Mouse (Mus musculus) ovary, postnatal 10 days (tissue): ENCODE measurements around the gene Cdc42ep4.

ENCODE experiments used
- DNase-seq: peaks from one replicate; pipeline ENCODE4 v3.0.0; 2022; ENCODE audit warnings: low spot score

Gene Cdc42ep4

DNA sequence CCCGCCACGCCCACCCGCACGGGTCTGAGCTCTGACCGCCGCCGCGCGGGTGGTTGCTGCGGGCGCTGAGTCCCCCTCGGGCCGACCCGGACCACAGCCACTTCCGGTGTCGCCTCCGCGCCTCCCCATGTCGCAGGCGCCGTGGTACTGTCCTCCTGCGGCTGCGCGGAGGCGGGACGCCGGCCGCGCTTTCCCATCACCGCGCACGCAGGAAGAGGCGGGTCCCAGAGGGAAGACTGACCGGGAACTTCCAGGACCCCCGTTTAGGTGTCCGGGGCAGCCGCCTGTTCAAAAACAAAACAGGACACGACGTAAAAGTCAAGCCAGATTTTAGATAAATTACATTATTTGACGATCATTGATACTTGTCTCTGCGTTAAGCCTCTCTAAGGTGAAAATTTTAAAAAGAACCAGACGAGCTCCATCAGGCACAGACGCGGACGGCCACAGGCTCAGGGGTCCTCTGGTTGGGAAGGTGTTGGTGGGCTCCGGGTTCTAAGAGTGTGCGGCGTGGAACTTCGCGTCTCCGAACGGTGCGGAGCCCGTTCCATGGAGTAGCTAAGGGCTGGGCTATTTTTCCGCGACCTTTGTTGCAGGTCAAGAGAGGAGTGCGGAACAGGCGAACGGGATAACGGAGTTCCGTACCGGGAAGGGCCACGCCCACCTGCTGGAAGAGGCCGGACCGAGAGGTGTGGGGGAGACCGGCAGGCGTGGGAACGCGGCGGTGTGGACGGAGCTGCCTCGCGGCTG lies 67.5 kb downstream of the Cdc42ep4 start, which contains the start of the genes Fam104a and D11Wsu47e:
Fam104a (minus strand) TSS at position 199 of the 750 bp plus-strand sequence.
D11Wsu47e (plus strand) TSS at position 456 of the 750 bp plus-strand sequence.
- DNase-seq: peak; percentile 94

DNA sequence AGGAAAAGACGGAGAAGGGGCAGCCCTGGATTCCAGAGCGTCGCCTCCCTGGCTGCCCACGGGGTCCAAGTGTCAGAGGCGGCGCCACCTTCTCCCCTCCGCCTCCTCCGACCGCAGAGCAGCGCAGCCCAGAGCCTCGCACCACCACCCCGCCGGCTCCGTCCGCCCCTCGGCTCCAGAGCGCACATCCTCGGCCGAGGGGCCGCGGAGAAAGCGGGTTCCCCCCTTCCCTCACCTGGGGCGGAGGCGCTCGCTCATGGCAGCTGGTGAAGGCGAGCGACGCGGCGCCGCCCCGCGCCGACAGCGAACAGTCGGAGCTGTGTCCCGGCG lies 68.1 kb downstream of the Cdc42ep4 start:
- no peak for DNase-seq

DNA sequence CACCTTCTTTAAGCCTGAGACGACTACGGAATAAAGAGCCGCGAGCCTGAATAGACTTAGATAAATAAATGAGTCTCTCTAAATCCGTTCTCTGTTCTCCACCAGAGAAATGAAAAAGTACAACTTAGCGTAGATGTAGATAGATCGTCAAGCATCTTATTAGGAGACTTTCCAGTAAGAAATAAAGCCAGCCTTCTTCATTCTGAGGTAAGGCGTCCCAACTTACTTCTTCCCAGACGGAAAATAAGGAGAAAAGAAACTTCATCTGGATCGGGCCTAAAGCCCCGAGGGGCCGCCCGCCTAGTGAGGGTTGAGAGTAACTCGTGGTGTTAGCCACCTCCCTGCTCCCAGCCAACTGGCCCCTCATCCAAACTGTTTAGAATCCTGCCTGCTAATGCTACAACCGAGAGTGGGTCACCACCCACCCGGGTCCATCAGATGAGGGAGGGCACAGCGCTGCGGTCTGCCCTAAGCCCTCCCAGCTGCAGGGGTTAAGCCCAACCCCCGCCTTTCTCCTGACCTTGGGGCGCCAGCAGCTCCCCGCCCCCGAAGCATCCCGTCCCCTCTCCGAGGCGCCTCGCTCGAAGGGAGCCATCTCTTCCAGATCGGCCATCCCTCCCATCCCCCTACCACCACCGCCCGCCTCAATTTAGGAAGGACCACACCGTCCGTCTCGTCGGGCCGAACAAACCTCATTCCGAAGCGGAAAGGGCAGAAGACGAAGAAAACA lies 68.6 kb downstream of the Cdc42ep4 start:
- peak; percentile 19 for DNase-seq

DNA sequence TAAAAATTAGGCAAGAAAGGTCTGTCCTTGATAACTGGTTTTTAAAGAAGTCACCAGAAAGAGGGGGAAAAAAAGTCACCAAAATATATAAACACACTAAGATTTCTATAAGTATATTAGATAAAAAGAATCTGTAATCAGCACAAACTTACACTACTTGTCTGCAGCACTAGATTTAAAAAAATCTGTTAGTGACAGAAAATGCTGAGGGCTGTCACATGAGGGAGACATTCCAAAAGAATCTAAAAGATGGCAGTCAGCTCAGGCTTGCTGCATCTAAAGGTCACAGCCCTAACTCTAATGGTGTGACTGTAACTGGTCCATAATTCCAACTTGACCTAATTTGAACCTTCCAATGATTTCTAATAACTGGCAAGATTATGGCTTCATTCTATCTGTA lies 69.7 kb downstream of the Cdc42ep4 start:
- DNase-seq: no peak

DNA sequence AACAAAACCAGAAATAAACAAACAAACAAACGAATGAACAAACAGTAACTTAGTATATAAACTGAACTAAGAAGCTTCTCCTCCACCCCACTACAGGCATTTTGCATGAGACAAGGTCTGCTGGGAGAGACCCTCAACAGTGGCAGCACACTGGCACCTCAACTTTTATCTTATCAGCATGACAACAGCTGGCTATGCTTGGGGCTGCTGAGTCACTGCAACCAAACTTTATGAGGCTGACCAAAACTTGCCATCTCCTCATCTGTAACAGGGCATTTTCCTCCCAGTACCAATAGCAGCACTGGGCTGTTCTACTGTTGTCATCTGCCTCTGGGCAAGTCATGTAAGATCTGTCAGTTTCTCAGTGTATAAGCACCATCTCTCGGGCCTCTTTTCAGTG lies 70.7 kb downstream of the Cdc42ep4 start:
- DNase-seq: no peak

DNA sequence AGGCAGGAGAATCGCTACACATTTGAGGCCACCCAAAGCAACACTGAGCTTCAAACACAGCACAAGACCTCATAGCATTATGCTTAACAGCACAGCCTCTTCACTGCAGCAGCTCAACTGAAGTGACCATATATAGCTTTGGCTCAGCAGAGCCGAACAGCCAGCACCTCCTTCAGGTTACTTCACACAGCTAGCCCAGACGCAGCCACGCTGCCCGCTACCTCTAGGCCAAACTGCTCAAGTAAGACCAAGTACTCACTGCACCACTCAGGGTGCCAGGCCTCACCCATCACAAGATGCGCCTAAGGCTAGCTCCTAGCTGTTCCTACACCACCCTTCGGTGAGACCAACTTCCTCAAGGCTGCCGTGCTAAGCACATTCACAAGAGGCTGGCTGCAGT lies 73.3 kb downstream of the Cdc42ep4 start:
- no peak for DNase-seq

DNA sequence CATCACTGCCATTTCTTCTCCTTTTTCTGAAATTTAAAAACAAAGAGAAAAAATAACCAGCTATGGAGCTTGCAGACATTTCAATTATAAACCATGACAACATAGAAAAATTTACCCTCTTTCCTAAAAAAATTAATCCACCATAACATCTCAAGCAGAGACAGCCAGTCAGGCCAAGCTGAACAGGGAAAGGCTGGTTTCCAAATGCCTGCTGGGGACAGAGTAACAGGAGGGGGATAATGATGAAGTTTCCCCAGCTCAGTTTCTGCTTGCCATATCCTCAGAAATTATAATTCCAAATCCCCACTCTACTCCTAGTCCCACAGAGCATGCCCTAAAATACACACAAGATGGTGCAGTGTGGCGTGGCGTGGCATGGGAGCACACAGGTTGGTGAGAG lies 74.3 kb downstream of the Cdc42ep4 start:
- DNase-seq: no peak
